Mouse (Mus musculus) cerebellum, postnatal 14 days (tissue): ENCODE data around the gene Cmya5.
A peak's percentile ranks its signal among the peaks of the same experiment; 100 is the strongest.
"Not testable (repeated sequence)": the region's sequence is repeated elsewhere in the genome, so short reads cannot be mapped to it uniquely, and the experiment has no call there.

ENCODE experiments used
- DNase-seq, 2 experiments: peaks; one replicate each; pipeline ENCODE4 v3.0.0; 2021; ENCODE audit warnings: mixed read lengths in 2 of 2

Gene Cmya5

GRCm38 (mm10) chr13:93117241-93117640, 27.3 kb downstream of the Cmya5 start:
- DNase-seq = no peak

DNA sequence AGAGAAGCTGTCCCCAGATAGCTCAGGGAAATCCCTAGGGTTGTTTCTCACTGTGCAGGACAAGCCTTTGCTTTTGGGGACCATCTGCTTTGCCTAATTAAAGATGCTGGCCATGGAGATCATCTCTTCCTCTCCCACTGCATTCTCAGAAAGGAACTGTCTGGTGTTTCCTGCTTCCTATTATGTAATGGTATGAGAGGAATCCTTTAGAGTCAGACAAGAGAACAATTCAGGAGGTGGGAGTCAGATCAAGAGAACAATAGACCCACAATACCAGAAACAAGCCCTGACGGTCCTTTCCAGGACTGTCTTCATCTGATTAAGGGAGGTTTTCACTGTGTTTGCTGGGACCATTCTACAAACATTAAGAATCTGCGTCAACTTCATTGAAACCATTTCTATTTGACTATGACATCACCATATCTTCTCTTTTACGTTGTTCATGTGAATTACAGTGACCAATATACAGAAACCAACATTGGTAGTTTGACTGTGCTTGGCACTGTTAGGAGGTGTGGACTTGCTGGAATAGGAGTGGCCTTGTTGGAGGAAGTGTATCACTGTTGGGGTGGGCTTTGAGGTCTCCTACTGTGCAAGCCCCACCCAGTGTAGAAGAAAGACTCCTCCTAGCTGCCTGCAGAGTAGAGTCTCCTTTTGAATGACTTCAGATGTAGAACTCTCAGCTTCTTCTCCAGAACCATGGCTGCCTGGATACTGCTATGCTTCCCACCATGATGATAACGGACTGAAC, 42.0 kb downstream of the Cmya5 start:
- DNase-seq = no peak

DNA sequence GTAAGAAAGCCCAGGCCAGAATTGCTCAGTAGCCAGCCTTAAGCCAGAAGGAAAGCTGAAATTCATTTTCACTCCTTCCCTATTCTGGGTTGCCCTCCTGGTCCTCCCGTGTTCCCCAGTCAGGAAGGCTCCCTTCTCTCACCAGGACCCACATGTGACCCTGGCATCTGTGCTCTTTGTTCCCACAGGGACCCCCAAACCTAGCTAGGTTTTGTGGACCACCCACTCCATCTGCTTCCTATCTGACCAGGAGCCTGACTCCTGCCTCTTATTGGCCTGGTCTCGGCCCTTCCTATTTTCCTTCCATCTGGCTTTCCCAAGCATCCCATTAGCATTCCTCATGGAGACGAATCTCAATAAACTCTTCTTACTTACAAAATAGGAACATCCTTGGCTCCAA, 45.9 kb downstream of the Cmya5 start:
- DNase-seq = peak; percentile 28

DNA sequence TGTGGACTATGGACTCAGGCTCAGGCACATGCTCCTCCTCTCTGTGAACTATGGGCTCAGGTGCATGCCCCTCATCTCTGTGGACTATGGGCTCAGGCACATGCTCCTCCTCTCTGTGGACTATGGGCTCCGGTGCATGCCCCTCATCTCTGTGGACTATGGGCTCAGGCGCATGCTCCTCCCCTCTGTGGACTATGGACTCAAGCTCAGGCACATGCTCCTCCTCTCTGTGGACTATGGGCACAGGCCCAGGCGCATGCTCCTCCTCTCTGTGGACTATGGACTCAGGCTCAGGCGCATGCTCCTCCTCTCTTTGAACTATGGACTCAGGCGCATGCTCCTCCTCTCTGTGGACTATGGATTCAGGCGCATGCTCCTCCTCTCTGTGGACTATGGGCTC, 47.9 kb downstream of the Cmya5 start:
- DNase-seq = no peak

DNA sequence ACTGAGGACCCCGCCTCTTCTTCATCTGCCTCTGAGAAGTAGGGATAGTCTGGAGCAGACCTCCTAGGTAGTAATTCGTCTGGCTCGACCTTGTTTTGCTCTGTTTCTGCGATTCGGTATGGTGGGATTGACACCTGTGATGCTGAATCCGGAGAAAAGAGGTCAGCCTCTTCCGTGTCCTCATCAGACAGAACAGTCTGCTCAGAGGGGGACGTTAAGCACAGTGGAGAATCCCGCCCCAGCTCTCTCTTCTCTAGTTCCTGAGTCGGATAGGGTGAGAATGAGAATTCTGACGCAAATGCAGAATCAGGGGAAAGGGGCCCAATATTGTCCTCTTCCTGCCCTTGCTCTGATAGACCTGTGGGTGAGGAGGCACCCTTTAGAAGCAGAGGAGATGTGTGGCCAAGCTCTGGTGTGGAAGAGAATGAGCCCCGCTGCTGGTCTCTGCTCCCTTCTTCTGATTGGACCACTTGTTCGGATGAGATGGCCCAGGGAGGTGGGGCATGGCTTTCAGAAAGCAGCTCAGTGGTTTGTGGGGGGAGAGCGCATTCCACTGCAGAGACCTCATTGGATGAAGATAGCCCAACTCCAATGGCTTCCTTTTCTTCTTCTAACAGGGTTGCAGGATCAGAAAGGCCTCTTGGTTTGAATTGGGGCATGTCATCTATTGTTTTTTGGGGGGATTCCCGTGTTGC, 49.3 kb downstream of the Cmya5 start:
- no peak for DNase-seq

GRCm38 (mm10) chr13:93094204-93094935, 50.2 kb downstream of the Cmya5 start:
- peak; percentile 56 to 69 for DNase-seq

DNA sequence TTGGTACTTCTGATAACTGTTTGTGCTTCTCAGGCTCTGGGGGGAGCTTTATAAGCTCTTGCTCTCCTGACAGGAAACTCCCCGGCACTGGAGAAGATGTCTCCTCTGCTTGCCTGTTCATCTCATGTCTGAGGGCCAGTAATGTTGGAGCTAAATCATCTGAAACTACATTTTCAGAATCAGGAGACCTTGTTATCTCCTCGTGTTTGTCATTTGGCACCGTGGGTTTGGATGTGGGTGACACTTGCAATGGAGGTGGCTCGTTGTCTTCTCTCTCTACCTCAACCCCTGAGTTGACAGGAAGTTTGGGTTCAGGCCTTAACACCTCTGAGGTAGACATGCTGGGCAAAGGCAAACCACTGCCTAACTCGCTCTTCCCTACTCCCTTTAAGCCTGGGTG, 50.8 kb downstream of the Cmya5 start:
- DNase-seq = no peak

DNA sequence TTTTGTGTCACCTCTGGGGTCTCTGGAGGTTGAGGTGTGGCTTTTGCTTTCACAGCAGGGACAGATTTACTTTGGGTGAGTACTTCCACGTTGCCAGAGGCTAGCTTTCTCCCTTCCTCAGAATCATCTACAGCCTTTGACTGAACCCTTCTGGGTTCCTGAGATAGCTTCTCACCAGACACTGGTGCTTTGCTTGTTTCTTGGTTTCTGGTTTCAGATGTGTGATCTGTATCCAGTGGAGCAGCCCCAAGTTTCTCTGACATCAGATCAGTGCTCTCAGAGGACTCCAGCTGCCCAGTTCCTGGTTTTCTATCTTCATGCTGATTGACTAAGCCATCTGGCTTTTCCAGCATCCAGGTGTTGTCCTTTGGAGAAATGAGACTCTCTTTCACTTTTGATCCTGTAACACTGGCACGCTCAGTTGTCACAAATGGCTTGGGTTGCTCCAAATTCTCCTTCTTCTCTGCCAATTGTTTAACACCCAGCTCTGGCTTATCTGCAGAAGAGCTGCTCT, 51.6 kb downstream of the Cmya5 start:
- no peak for DNase-seq

DNA sequence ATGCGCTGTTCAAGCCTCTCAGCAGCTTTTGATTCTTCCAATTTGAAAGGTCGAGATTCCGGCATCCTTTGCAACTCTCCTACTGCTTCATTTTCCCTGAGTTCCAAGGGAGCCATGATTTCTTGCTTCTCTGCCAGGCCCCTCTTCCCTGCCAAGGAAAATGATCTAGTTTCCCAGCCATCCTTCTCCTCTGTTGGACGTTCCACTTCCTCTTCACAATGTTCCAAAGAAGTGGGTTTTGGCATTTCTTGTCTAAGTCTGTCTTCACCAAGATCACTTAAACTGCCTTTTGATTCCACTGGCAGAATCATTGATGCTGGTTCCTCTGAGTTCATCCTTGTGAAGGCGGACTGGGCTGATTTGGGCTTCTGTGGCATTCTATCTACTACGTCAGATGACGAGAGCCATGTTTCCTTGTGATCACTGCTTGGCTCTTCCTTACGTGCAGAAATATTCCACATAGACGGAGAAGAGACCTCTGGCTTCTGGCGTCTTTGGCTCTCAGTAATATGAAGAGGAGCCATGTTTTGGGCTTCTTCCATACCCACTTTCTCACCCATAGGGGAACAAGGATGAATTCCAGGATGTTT, 52.6 kb downstream of the Cmya5 start:
- peak; percentile 74 to 78 for DNase-seq

- DNase-seq = peak in 1 of 2 experiments; percentile 20
These were observed 53.3 kb downstream of the Cmya5 start for GRCm38 (mm10) chr13:93091176-93091575.

GRCm38 (mm10) chr13:93089481-93089880, 55.0 kb downstream of the Cmya5 start:
- DNase-seq = peak; percentile 84 to 91

DNA sequence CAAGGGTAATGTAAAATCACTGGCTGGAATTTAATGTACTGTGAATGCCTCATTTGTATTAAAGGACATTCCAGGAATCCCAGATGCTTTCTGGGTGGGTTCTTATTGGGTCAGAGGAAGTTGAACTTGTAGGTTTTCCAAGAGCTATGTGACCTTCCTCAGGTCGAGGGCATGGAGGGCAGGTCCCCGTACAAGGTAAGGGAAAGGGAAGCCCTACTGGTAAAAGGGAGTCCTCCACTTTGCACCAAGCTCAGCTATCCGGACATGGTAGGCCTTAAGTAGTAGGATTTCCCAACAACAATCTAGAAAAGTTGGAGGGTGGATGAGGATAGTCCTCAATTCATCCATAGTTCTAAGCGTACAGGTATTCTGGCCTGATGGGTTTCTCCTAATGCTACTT, 58.8 kb downstream of the Cmya5 start:
- DNase-seq = no peak

GRCm38 (mm10) chr13:93082324-93082723, 62.2 kb downstream of the Cmya5 start:
- DNase-seq = not testable (repeated sequence)

- DNase-seq = no peak
These were observed 63.7 kb downstream of the Cmya5 start for GRCm38 (mm10) chr13:93080859-93081258.

- DNase-seq = peak in 1 of 2 experiments; percentile 22
These were observed 70.3 kb downstream of the Cmya5 start for GRCm38 (mm10) chr13:93074147-93074641.

GRCm38 (mm10) chr13:93073595-93073994, 70.9 kb downstream of the Cmya5 start:
- DNase-seq = peak; percentile 73 to 77

GRCm38 (mm10) chr13:93072871-93073411, 71.6 kb downstream of the Cmya5 start:
- no peak for DNase-seq

GRCm38 (mm10) chr13:93070406-93070805, 74.1 kb downstream of the Cmya5 start:
- DNase-seq = peak in 1 of 2 experiments; percentile 18

GRCm38 (mm10) chr13:93069481-93069880, 75.0 kb downstream of the Cmya5 start:
- peak; percentile 21 to 67 for DNase-seq

GRCm38 (mm10) chr13:93068353-93068752, 76.2 kb downstream of the Cmya5 start:
- no peak for DNase-seq

DNA sequence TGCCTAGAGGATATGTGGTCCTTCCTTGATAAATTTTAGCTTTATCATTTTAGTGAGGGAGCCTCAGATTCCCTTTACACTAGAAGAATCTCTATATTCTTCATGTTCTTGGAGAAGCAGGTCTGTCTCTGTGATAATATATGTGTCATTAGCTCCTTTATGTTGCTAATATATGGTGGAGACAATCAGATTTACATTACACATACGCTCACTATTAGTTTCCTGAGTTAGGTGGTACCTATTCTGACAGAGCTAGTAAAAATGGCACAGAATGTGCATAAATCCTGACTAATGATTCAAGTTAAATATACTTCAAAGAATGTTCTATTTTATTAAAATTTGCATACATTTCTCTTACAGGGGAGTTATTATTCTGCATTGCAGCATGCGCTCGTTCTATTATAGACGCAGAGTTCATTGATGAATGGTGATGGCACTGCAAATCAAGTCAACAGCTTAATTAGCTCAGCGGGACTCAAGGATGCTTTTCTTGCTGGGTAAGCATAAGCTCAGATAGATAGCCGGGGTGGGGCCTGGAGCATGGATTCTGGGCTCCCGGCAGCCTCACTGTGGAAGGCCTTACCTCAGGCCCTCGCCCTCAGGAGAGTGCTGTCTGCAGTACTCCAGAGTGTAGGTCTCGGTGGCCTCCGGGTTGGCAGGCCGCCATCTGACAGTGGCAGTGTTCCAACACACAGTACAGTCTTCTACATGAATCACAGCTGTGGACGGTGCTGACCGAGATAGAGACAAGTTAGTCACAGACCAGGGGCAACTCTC, 81.5 kb downstream of the Cmya5 start:
- DNase-seq = peak; percentile 85 to 89

DNA sequence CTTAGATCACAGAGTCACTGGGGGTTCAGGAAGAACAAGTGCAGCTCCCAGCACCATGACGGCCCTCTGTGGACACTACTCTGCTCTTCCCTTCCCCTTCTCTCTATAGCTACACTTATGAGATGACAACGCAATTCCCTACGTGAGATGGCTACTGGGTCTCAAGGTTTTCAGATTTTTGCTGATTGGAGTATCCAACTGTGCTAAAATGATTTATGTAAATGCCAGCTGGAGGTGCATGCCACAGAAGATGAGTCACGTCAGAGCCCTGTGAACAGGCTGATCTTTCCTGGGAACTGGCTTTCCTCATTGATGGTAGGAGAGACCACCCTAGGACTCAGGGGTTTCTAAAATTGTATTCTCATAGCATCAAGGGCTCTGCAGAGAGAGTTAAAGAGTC, 83.2 kb downstream of the Cmya5 start:
- no peak for DNase-seq
